Mouse (Mus musculus): Measurements from ENCODE around the gene Zfp446.

- no peak for TF ChIP-seq POLR2A (IDR thresholded peaks at IDR 0.05; ENCODE audit: borderline replicate concordance, control insufficient read depth, low read depth, low read length)
- TF ChIP-seq CTCF (IDR thresholded peaks at IDR 0.05; ENCODE audit: control insufficient read depth, insufficient read depth, low read length), result no peak
These were observed 36.7 kb downstream of the Zfp446 start for GRCm38 (mm10) chr7:13014275-13014839.

Data from bone marrow, adult 2 months (tissue).